Mouse (Mus musculus) forebrain, embryonic 12.5 days (tissue): Measurements from ENCODE around the gene Cutal. TPM values are rescaled to one million over a fixed set of nuclear protein-coding genes. Genes with fewer than 3 reads are reported as not detected.

Experiments
- ATAC-seq: fragments of 200-750 bp; cut with Nextera tagmentation; 2 replicates; pipeline ENCODE4 v1.8.0; 2017; ENCODE audit warnings: moderate TSS enrichment; ENCODE audit not compliant: low FRiP score
- H3K27ac ChIP-seq: fragments of 300-500 bp; sonication (generic); 2 replicates; pipeline ENCODE4 v1.5.1; 2016; ENCODE audit warnings: mild to moderate bottlenecking
- H3K27me3 ChIP-seq: fragments of 300-500 bp; sonication (generic); 2 replicates; pipeline ENCODE4 v1.6.1; 2016; ENCODE audit warnings: mild to moderate bottlenecking
- H3K36me3 ChIP-seq: fragments of 300-500 bp; sonication (generic); replicated peaks from 2 replicates; pipeline ENCODE4 v1.6.1; 2016; ENCODE audit warnings: mild to moderate bottlenecking
- H3K4me1 ChIP-seq: fragments of 300-500 bp; sonication (generic); 2 replicates; pipeline ENCODE4 v1.6.1; 2016
- H3K4me2 ChIP-seq: fragments of 300-500 bp; sonication (generic); 2 replicates; pipeline ENCODE4 v1.6.1; 2016; ENCODE audit warnings: mild to moderate bottlenecking, moderate library complexity
- H3K4me3 ChIP-seq: fragments of 300-500 bp; sonication (generic); replicated peaks from 2 replicates; pipeline ENCODE4 v1.5.1; 2016; ENCODE audit warnings: mild to moderate bottlenecking
- H3K9ac ChIP-seq: fragments of 300-500 bp; sonication (generic); 2 replicates; pipeline ENCODE4 v1.6.1; 2016; ENCODE audit warnings: mild to moderate bottlenecking
- H3K9me3 ChIP-seq: fragments of 300-500 bp; sonication (generic); 2 replicates; pipeline ENCODE4 v1.6.1; 2016
- WGBS: fragments of 180-500 bp; shearing (Covaris S2); methylation state at CpG from one replicate; pipeline ENCODE4 v1.1.7; 2016; 5-methylcytosine and 5-hydroxymethylcytosine counted together
- polyA plus RNA-seq: library from polyadenylated mRNA; unstranded; fragments of >200 nt; fragmentation: Nextera tagmentation; extraction: Ambion mirVana; gene quantifications from 2 replicates; pipeline ENCODE4 v1.2.1, GENCODE M21; 2016

Gene Cutal
- polyA plus RNA-seq, 1 experiment from 2014 or later, result not detected

GRCm38 (mm10) chr2:34906861-34907604 is 32.8 kb downstream of the Cutal start:
- peaks cover 16% of the 10 kb centered on the region for H3K4me1 ChIP-seq
- H3K36me3 ChIP-seq, result peaks cover 6% of the 10 kb centered on the region; the same call in 1 of the 2 replicates
- H3K9me3 ChIP-seq, result no peaks in the 10 kb centered on the region
- WGBS, result 57% methylated on average over 12 of the region's 12 CpGs
- no peak overlapping the region for H3K4me2 ChIP-seq
- no peak overlapping the region for H3K9ac ChIP-seq
- no peak for ATAC-seq
- peaks cover 18% of the 10 kb centered on the region; the same call in 1 of the 2 replicates for H3K27me3 ChIP-seq
- H3K27ac ChIP-seq, result no peak overlapping the region
- H3K4me3 ChIP-seq, result no peak overlapping the region

DNA sequence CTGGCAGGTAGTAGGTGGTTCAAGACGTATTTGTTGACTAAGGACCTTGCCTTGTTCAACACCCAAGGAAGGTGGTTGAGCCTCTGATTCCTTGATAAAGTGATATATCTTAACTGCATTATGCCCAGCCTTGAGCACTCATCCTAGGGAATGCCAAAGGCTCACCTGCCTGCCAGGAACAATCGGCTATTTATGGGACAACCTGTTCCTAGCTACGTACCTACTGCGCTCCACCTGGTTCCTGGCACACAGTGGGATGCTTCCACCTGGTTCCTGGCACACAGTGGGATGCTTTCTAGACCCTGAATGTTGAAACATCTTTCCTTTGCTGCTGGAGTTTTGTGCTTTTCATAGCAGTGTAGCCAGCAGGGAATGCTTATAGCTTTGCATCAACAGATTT is 35.5 kb downstream of the Cutal start:
- WGBS, result 86% methylated on average over 4 of the region's 4 CpGs

DNA sequence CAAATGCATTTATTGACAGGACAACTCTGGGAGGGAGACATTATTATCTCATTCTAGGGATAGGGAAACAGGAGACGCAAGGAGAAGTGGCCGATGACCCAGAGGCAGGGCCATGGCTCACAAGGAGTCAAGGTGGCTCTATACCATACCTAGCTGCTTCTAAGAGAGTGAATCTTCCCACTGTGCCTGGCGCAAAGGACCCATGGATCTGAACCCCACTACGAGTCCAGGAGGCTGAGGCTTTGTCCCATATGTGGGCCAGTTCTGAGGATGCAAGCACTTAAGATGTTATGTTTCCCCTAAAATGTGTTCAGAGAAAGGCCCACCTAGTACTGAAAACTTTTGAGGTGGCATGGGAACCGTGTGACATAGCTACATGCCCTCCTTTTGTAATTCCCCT is 37.7 kb downstream of the Cutal start:
- Histone ChIP-seq H3K9ac (no peak overlapping the region), H3K4me2 (no peak overlapping the region), H3K36me3 (no peaks in the 10 kb centered on the region), H3K4me1 (peaks cover 23% of the 10 kb centered on the region), H3K4me3 (no peak overlapping the region), H3K9me3 (no peaks in the 10 kb centered on the region), H3K27ac (no peak overlapping the region), H3K27me3 (peaks cover 48% of the 10 kb centered on the region)
- ATAC-seq, result no peak
- WGBS, result 85% methylated on average over 5 of the region's 5 CpGs

More for the DNA sequence above, 35.5 kb downstream of the Cutal start:
- Histone ChIP-seq H3K9me3 (no peaks in the 10 kb centered on the region), H3K4me1 (peaks cover 28% of the 10 kb centered on the region), H3K27me3 (peaks cover 44% of the 10 kb centered on the region), H3K9ac (no peak overlapping the region), H3K27ac (no peak overlapping the region), H3K36me3 (no peaks in the 10 kb centered on the region), H3K4me3 (no peak overlapping the region), H3K4me2 (no peak overlapping the region)
- no peak for ATAC-seq

DNA sequence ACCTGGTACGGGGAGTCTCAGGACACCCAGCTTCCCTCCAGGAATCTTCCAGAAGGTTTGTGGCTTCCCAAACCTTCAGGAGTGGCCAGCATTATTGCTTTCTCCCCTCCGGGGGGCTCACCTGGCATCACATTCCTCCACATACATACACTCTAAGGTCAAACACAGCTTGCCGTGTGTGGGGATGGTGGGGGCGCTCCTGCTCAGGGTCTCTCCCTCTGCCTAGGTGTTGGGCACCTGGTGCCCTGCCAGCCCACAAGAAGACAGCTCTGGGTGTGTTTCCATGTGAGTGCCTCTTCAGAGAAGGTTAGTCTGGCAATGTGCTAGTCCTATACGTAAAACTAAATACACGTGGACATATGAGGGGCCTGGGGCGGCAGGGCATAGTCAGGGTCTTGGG is 38.4 kb downstream of the Cutal start:
- H3K27ac ChIP-seq, result no peak overlapping the region
- no peaks in the 10 kb centered on the region for H3K36me3 ChIP-seq
- H3K4me1 ChIP-seq, result peaks cover 23% of the 10 kb centered on the region
- no peak for ATAC-seq
- WGBS, result 38% methylated on average over 7 of the region's 7 CpGs
- H3K27me3 ChIP-seq, result peaks cover 48% of the 10 kb centered on the region
- no peaks in the 10 kb centered on the region for H3K9me3 ChIP-seq
- H3K4me3 ChIP-seq, result peak overlapping the region; percentile 66
- H3K4me2 ChIP-seq, result peak overlapping the region; percentile 96
- 0 out of 2 replicates have a peak overlapping the region, but pooled peaks have one; percentile 71 for H3K9ac ChIP-seq

- Histone ChIP-seq H3K9ac (peak within 1 kb of the TSS; percentile 71), H3K36me3 (no peaks in the 10 kb centered on the region), H3K4me3 (peak within 1 kb of the TSS; percentile 66), H3K4me2 (peak within 1 kb of the TSS; percentile 96), H3K27ac (no peak within 1 kb of the TSS), H3K27me3 (peaks cover 48% of the 10 kb centered on the region), H3K9me3 (no peaks in the 10 kb centered on the region), H3K4me1 (peaks cover 23% of the 10 kb centered on the region)
- ATAC-seq, result peak; percentile 71
- WGBS, result under 1% methylated on average over 52 of the region's 64 CpGs
Measured at GRCm38 (mm10) chr2:34913218-34914068, 39.2 kb downstream of the Cutal start, which contains the start of gene Phf19. Phf19 (minus strand) TSS chr2:34914026.

DNA sequence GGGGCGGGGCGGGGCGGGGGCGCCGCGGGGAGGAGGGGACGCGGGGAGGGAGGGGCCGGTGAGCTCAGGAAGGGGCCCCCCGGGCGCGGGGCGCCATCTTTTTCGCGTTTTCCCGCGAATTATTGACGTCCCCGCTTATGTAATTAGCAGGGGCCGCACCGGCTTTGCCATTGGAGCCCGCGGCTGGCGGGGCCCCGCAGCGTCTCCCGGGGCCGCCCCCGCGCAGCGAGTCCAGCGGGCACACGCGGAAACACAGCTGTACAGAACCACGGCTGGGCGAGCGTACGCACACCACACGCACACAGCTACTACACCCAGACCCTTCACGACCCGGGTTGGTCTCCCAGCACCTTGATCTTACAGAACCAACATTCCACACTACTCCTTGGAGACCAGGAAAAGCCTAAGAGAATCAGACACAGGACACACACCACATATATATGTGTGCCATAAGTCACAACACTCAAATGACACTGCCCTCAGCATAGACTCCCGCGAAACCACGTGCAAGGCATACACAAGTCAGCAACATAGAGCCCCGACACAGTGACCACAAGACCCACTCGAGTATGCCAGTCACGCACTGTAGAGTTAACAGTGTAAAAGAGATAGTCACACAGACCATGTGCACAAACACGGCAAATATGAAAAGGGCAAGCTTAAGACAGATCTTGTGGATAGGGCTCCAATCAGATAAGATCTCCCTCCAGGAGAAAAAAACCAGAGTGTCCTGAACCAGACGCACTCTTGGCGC is 40.0 kb downstream of the Cutal start:
- Histone ChIP-seq H3K36me3 (no peaks in the 10 kb centered on the region), H3K27me3 (peaks cover 48% of the 10 kb centered on the region), H3K4me1 (peaks cover 23% of the 10 kb centered on the region), H3K9ac (peak overlapping the region; percentile 71), H3K27ac (no peak overlapping the region), H3K4me3 (peak overlapping the region; percentile 66), H3K9me3 (no peaks in the 10 kb centered on the region), H3K4me2 (peak overlapping the region; percentile 96)
- 3% methylated on average over 41 of the region's 50 CpGs for WGBS
- ATAC-seq, result peak; percentile 73

GRCm38 (mm10) chr2:34914823-34915082 is 40.6 kb downstream of the Cutal start:
- Histone ChIP-seq H3K27ac (no peak overlapping the region), H3K4me3 (no peak overlapping the region), H3K27me3 (peaks cover 48% of the 10 kb centered on the region), H3K9ac (no peak overlapping the region), H3K9me3 (no peaks in the 10 kb centered on the region), H3K36me3 (no peaks in the 10 kb centered on the region), H3K4me2 (peak overlapping the region; percentile 96), H3K4me1 (peaks cover 23% of the 10 kb centered on the region)
- ATAC-seq, result no peak
- WGBS, result 8% methylated on average over 2 of the region's 2 CpGs

GRCm38 (mm10) chr2:34915103-34915502 is 40.9 kb downstream of the Cutal start:
- H3K4me3 ChIP-seq, result no peak overlapping the region
- peaks cover 23% of the 10 kb centered on the region for H3K4me1 ChIP-seq
- 29% methylated on average over 2 of the region's 2 CpGs for WGBS
- no peaks in the 10 kb centered on the region for H3K36me3 ChIP-seq
- no peak for ATAC-seq
- H3K4me2 ChIP-seq, result peak overlapping the region; percentile 96; the same call in 1 of the 2 replicates
- H3K27ac ChIP-seq, result no peak overlapping the region
- no peak overlapping the region for H3K9ac ChIP-seq
- H3K9me3 ChIP-seq, result no peaks in the 10 kb centered on the region
- H3K27me3 ChIP-seq, result peaks cover 48% of the 10 kb centered on the region

DNA sequence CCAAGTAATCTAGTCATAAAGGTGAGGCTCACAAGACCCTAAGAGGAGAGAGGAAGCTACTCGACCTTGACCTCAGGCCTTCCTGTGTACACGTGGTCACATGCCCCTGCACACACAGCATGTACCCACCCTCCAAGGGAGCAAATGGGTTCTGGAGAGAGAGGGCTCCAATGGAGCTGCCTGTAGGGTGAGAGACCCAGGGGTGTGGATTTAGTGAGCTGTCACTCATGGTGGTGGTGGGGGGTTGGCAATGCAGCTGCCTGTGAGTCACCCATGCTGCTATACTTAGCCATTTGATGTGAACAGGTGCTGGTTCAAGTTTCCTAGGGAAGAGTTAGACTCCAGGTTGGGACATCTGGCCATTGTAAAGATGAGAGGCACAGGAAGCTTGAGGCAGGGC is 45.9 kb downstream of the Cutal start:
- Histone ChIP-seq H3K4me2 (no peak overlapping the region), H3K36me3 (no peaks in the 10 kb centered on the region), H3K27me3 (peaks cover 6% of the 10 kb centered on the region; the same call in 1 of the 2 replicates), H3K4me1 (no peaks in the 10 kb centered on the region), H3K9me3 (no peaks in the 10 kb centered on the region), H3K9ac (no peak overlapping the region), H3K4me3 (no peak overlapping the region), H3K27ac (no peak overlapping the region)
- no peak for ATAC-seq
- 59% methylated on average over 2 of the region's 2 CpGs for WGBS

- Histone ChIP-seq H3K4me3 (no peak overlapping the region), H3K27ac (no peak overlapping the region), H3K36me3 (no peaks in the 10 kb centered on the region), H3K9me3 (no peaks in the 10 kb centered on the region), H3K9ac (no peak overlapping the region), H3K4me1 (no peaks in the 10 kb centered on the region), H3K27me3 (no peaks in the 10 kb centered on the region), H3K4me2 (no peak overlapping the region)
- ATAC-seq, result no peak
- WGBS, result 13% methylated on average over 2 of the region's 2 CpGs
Measured at GRCm38 (mm10) chr2:34922729-34923128, 48.5 kb downstream of the Cutal start.

DNA sequence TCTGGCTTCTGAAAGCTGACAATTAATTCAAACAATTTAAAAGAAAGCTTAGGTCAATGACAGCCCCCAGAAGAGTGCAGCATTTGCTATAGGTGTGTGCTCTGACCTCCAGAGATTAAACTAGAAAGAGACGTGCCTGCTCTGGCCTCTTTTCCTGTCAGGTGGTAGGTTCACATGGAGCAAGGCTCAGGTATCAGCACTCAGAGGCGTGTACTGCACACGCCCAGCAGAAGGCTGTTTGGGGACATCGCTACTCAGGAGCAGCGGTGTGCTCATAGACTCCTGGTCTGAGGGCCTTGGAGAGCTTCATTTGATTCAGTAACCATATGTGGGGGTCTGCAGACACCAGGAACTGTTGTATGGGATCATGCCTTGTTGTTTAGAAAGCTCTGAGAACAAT is 53.1 kb downstream of the Cutal start:
- 71% methylated on average over 5 of the region's 5 CpGs for WGBS

GRCm38 (mm10) chr2:34937460-34937859 is 63.3 kb downstream of the Cutal start:
- no peak overlapping the region for H3K27ac ChIP-seq
- peaks cover 8% of the 10 kb centered on the region; the same call in 1 of the 2 replicates for H3K27me3 ChIP-seq
- WGBS, result 38% methylated on average over 5 of the region's 5 CpGs
- no peak overlapping the region for H3K9ac ChIP-seq
- H3K4me1 ChIP-seq, result peaks cover 4% of the 10 kb centered on the region; the same call in 1 of the 2 replicates
- no peak overlapping the region for H3K4me3 ChIP-seq
- no peaks in the 10 kb centered on the region for H3K9me3 ChIP-seq
- no peaks in the 10 kb centered on the region for H3K36me3 ChIP-seq
- no peak for ATAC-seq
- H3K4me2 ChIP-seq, result no peak overlapping the region

More for the DNA sequence above, 53.1 kb downstream of the Cutal start:
- H3K27me3 ChIP-seq, result no peaks in the 10 kb centered on the region
- H3K4me3 ChIP-seq, result no peak overlapping the region
- no peaks in the 10 kb centered on the region for H3K36me3 ChIP-seq
- no peak for ATAC-seq
- no peak overlapping the region for H3K27ac ChIP-seq
- H3K4me2 ChIP-seq, result no peak overlapping the region
- no peak overlapping the region for H3K9ac ChIP-seq
- H3K9me3 ChIP-seq, result no peaks in the 10 kb centered on the region
- no peaks in the 10 kb centered on the region for H3K4me1 ChIP-seq
